Mouse (Mus musculus) megakaryocyte, embryonic 14.5 days (primary cell): ENCODE results near the gene Stx18.

Experiments used
- FLI1 ChIP-seq: IDR thresholded peaks from 2 replicates; pipeline ENCODE4 v1.6.1; 2012; ENCODE audit warnings: low read length, inconsistent platforms, mixed read lengths
- GATA1 ChIP-seq: IDR thresholded peaks from 3 replicates; pipeline ENCODE4 v1.6.1; 2012; ENCODE audit warnings: mixed read lengths, low read length, inconsistent platforms, borderline replicate concordance

- no peak for TF ChIP-seq GATA1
- no peak for TF ChIP-seq FLI1
These were observed 26.2 kb downstream of the Stx18 start for GRCm38 (mm10) chr5:38064701-38065100.
